In the genomic region with DNA sequence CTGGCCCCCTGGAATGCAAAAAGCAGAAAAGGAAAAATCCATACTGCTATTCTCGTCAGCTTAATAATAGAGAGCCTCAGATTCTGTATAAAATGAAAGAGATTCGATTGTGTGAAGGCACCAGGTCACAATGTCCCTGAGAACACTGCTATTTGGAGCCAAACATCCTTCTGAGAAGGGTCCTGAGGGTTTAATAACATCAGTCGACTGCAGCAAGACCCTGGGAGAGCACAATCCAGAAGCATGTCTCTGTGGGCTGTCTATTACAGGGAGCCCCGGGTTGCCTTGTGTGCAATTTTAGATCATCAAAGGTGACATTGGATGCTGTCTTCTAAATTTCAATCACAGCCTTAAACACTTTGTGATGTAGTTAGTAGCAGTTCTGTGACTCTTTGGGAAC, we compare ENCODE assay signal across 13 mouse cellular contexts.
"Had no signal": no experiment of that assay in that cellular context is flagged by ENCODE, and none has a peak within 500 bp of the region (broad histone marks: within the 10 kb centered on the region; RNA-seq: fewer than 3 reads in every experiment).

No protein-coding gene starts in this region.

- H3K27ac ChIP-seq: left cerebral cortex, adult 2 months; limb, embryonic 15.5 days; liver, embryonic 12.5 days; midbrain, embryonic 12.5 days; stomach, embryonic 15.5 days had no signal

- H3K36me3 ChIP-seq: limb, embryonic 15.5 days; liver, embryonic 12.5 days; midbrain, embryonic 12.5 days; stomach, embryonic 15.5 days had no signal

- H3K4me1 ChIP-seq: liver, embryonic 12.5 days; stomach, embryonic 15.5 days had no signal

- H3K4me3 ChIP-seq: left cerebral cortex, adult 2 months; limb, embryonic 15.5 days; liver, embryonic 12.5 days; midbrain, embryonic 12.5 days; stomach, embryonic 15.5 days had no signal

- H3K27me3 ChIP-seq: limb, embryonic 15.5 days; liver, embryonic 12.5 days; midbrain, embryonic 12.5 days; stomach, embryonic 15.5 days had no signal

- DNase-seq: kidney, adult 8-10 months; kidney, postnatal 25 days; lung, embryonic 14.5 days; lung, postnatal 10 days; lung, postnatal 4 days; right cerebral cortex, postnatal 14 days; thymus, adult 2 months; thymus, postnatal 25 days had no signal

- H3K9ac ChIP-seq: limb, embryonic 15.5 days; liver, embryonic 12.5 days; lung, embryonic 14.5 days; midbrain, embryonic 12.5 days; stomach, embryonic 15.5 days had no signal

- H3K4me2 ChIP-seq: limb, embryonic 15.5 days; liver, embryonic 12.5 days; lung, embryonic 14.5 days; midbrain, embryonic 12.5 days; stomach, embryonic 15.5 days had no signal

- H3K9me3 ChIP-seq: limb, embryonic 15.5 days; liver, embryonic 12.5 days; midbrain, embryonic 12.5 days; stomach, embryonic 15.5 days had no signal

- ATAC-seq: liver, embryonic 12.5 days had no signal
